Mouse (Mus musculus) CH12.LX (cell line): Measurements from ENCODE around the gene Cfap97d2. TPM values are rescaled to one million over a fixed set of nuclear protein-coding genes. Genes with fewer than 3 reads are reported as not detected.

Experiments used
- DNase-seq: peaks from one replicate; pipeline ENCODE4 v3.0.0-alpha.2; 2013; ENCODE audit errors: extremely low read depth
- H3K27ac ChIP-seq: 2 replicates; pipeline ENCODE4 v1.5.1; 2012; ENCODE audit warnings: low read depth, mild to moderate bottlenecking, control low read depth, moderate library complexity; ENCODE audit not compliant: insufficient read depth
- H3K27me3 ChIP-seq: replicated peaks from 2 replicates; pipeline ENCODE3; 2012; ENCODE audit warnings: inconsistent platforms
- H3K36me3 ChIP-seq, 2 experiments: replicated peaks in 1 of 2; 2 replicates each; pipeline versions ENCODE3 to v1.6.1; 2012; ENCODE audit warnings: inconsistent platforms in 1 of 2, low read length in 1 of 2, mild to moderate bottlenecking in 1 of 2, mixed read lengths in 1 of 2, moderate library complexity in 1 of 2; ENCODE audit not compliant: control insufficient read depth in 1 of 2, insufficient read depth in 1 of 2
- H3K4me1 ChIP-seq, 2 experiments: 2 replicates each; pipeline ENCODE4 v1.6.1; 2012; ENCODE audit warnings: inconsistent platforms in 1 of 2, moderate library complexity in 1 of 2; ENCODE audit not compliant: insufficient read depth in 2 of 2, control insufficient read depth in 1 of 2
- H3K4me2 ChIP-seq: 2 replicates; pipeline ENCODE4 v1.6.1; 2012; ENCODE audit warnings: low read depth, mild to moderate bottlenecking, control low read depth; ENCODE audit not compliant: poor library complexity, insufficient read depth, severe bottlenecking
- H3K4me3 ChIP-seq, 3 experiments: fragments of 150-350 bp in 1 of 3; sonication (generic) in 1 of 3; replicated peaks in 1 of 3; 2 replicates each; pipeline versions ENCODE3 to v1.5.1; 2011 to 2012; ENCODE audit warnings: low read depth in 2 of 3, low read length in 2 of 3, mild to moderate bottlenecking in 2 of 3, moderate library complexity in 2 of 3, control low read depth in 1 of 3, improper control_type of control experiment in 1 of 3, inconsistent platforms in 1 of 3, mixed read lengths in 1 of 3; ENCODE audit not compliant: poor library complexity in 1 of 3
- H3K79me2 ChIP-seq: replicated peaks from 2 replicates; pipeline ENCODE4 v1.6.1; 2012; ENCODE audit warnings: mild to moderate bottlenecking, moderate library complexity; ENCODE audit not compliant: control insufficient read depth, poor library complexity, insufficient read depth, severe bottlenecking; ENCODE audit errors: extremely low read depth
- H3K9ac ChIP-seq: 2 replicates; pipeline ENCODE4 v1.6.1; 2012; ENCODE audit warnings: low read depth, mild to moderate bottlenecking, control low read depth, moderate library complexity; ENCODE audit not compliant: insufficient read depth
- H3K9me3 ChIP-seq: replicated peaks from 2 replicates; pipeline ENCODE3; 2012; ENCODE audit warnings: low read length, inconsistent platforms, mixed read lengths
- BHLHE40 ChIP-seq: IDR thresholded peaks from 2 replicates; pipeline ENCODE4 v1.6.1; 2011; ENCODE audit warnings: mild to moderate bottlenecking, low read depth, low read length, improper control_type of control experiment
- CHD1 ChIP-seq: IDR thresholded peaks from 2 replicates; pipeline ENCODE4 v1.6.1; 2012; ENCODE audit warnings: low read depth, low read length, improper control_type of control experiment, inconsistent platforms
- CTCF ChIP-seq, 2 experiments: IDR thresholded peaks in 1 of 2; conservative IDR thresholded peaks in 1 of 2; 2 replicates each; pipeline ENCODE4 v1.5.1; 2011 to 2012; ENCODE audit warnings: low read depth in 2 of 2, low read length in 2 of 2, improper control_type of control experiment in 1 of 2, inconsistent platforms in 1 of 2, mild to moderate bottlenecking in 1 of 2, moderate library complexity in 1 of 2
- ELF1 ChIP-seq: IDR thresholded peaks from 2 replicates; pipeline ENCODE4 v1.6.1; 2014; ENCODE audit warnings: low read depth, mild to moderate bottlenecking, inconsistent platforms, low read length, improper control_type of control experiment
- HCFC1 ChIP-seq: IDR thresholded peaks from 2 replicates; pipeline ENCODE4 v1.6.1; 2012; ENCODE audit warnings: low read depth, mild to moderate bottlenecking, inconsistent platforms, low read length, improper control_type of control experiment
- IRF4 ChIP-seq: IDR thresholded peaks from 2 replicates; pipeline ENCODE4 v1.6.1; 2014; ENCODE audit warnings: low read depth, mild to moderate bottlenecking, inconsistent platforms, low read length, improper control_type of control experiment
- KAT2A ChIP-seq: IDR thresholded peaks from 2 replicates; pipeline ENCODE4 v1.6.1; 2012; ENCODE audit warnings: low read length, improper control_type of control experiment, inconsistent platforms; ENCODE audit not compliant: insufficient replicate concordance
- MAZ ChIP-seq: IDR thresholded peaks from 2 replicates; pipeline ENCODE4 v1.6.1; 2012; ENCODE audit warnings: low read depth, mild to moderate bottlenecking, inconsistent platforms, low read length, improper control_type of control experiment, moderate library complexity
- MEF2A ChIP-seq: IDR thresholded peaks from 2 replicates; pipeline ENCODE4 v1.6.1; 2014; ENCODE audit warnings: low read depth, mild to moderate bottlenecking, inconsistent platforms, low read length, improper control_type of control experiment, borderline replicate concordance
- MXI1 ChIP-seq: IDR thresholded peaks from 2 replicates; pipeline ENCODE4 v1.6.1; 2011; ENCODE audit warnings: mild to moderate bottlenecking, low read depth, low read length, improper control_type of control experiment
- MYC ChIP-seq: IDR thresholded peaks from 2 replicates; pipeline ENCODE4 v1.6.1; 2011; ENCODE audit warnings: low read depth, mild to moderate bottlenecking, improper control_type of control experiment, low read length
- NRF1 ChIP-seq: IDR thresholded peaks from 2 replicates; pipeline ENCODE4 v1.6.1; 2014; ENCODE audit warnings: low read depth, mild to moderate bottlenecking, inconsistent platforms, low read length, improper control_type of control experiment, moderate library complexity
- PAX5 ChIP-seq: IDR thresholded peaks from 2 replicates; pipeline ENCODE4 v1.6.1; 2012; ENCODE audit warnings: low read length, inconsistent platforms, mixed read lengths
- POLR2A ChIP-seq: IDR thresholded peaks from 2 replicates; pipeline ENCODE4 v1.6.1; 2011; ENCODE audit warnings: low read depth, mild to moderate bottlenecking, improper control_type of control experiment, low read length
- POLR2AphosphoS2 ChIP-seq: IDR thresholded peaks from 2 replicates; pipeline ENCODE4 v1.6.1; 2011; ENCODE audit warnings: low read depth, low read length, improper control_type of control experiment
- RAD21 ChIP-seq: IDR thresholded peaks from 2 replicates; pipeline ENCODE4 v1.6.1; 2011; ENCODE audit warnings: low read depth, mild to moderate bottlenecking, low read length, improper control_type of control experiment, moderate library complexity
- SMC3 ChIP-seq: IDR thresholded peaks from 2 replicates; pipeline ENCODE4 v1.6.1; 2011; ENCODE audit warnings: low read depth, low read length, improper control_type of control experiment
- TBP ChIP-seq: conservative IDR thresholded peaks from 2 replicates; pipeline ENCODE4 v1.6.1; 2011; ENCODE audit warnings: low read depth, low read length, improper control_type of control experiment
- USF2 ChIP-seq: conservative IDR thresholded peaks from 2 replicates; pipeline ENCODE4 v1.6.1; 2011; ENCODE audit warnings: low read depth, low read length, improper control_type of control experiment
- ZMIZ1 ChIP-seq: IDR thresholded peaks from 2 replicates; pipeline ENCODE4 v1.6.1; 2012; ENCODE audit warnings: low read depth, mild to moderate bottlenecking, inconsistent platforms, low read length, improper control_type of control experiment
- dilution Hi-C: fragments of 300-500 bp; cut with MboI; formaldehyde crosslinking; loops from 2 replicates; pipeline ENCODE4 v1.14.3; 2020; ENCODE audit warnings: low sequenced_read_pairs; ENCODE audit not compliant: extremely low pct_unique_long_range_greater_than_20kb, extremely low pct_ligation_motif_present
- in situ Hi-C: fragments of 300-500 bp; cut with MboI; formaldehyde crosslinking; loops from 3 replicates; pipeline ENCODE4 v1.14.3; 2019; ENCODE audit warnings: low sequenced_read_pairs, low pct_ligation_motif_present, low pct_unique_long_range_greater_than_20kb, mixed read lengths
- polyA plus RNA-seq: library from polyadenylated mRNA; unstranded; fragments of >175 nt; gene quantifications from 2 replicates; pipeline ENCODE4 v1.2.1, GENCODE M21; 2012; ENCODE audit warnings: low read depth; ENCODE audit not compliant: insufficient read length
- total RNA-seq, 2 experiments: library from RNA; depleted of rRNA; stranded (reverse); fragments of 300-350 nt in 1 of 2; fragments of >200 nt in 1 of 2; gene quantifications; 2 replicates each; pipeline ENCODE4 v1.2.3; 2012 to 2014

Cfap97d2 gene
- total and polyA plus RNA-seq, 3 experiments: not detected

DNA sequence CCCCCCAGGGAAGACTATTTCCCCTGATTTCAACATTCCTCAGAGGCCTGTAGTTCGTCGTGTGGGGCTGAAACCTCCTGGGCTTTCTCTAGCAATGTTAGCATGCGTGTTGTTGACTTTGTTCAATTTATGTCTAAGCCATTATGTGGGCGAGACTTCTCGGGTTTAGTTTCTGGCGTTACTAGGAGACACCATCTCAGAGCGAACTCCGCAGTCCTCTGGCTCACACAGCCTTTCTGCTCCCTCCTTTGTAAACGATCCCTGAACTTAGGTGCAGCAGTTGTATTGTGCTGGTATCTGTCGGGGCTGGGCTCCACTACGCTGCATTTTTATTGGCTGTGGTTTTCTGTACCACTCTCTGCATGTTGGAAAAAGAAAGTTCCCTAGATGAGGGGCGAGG is 11.0 kb upstream of the Cfap97d2 start:
- in situ Hi-C loops: no loop called here

GRCm38 (mm10) chr8:13695203-13695867 is 10.4 kb upstream of the Cfap97d2 start:
- in situ Hi-C loops: no loop called here
- H3K27me3 ChIP-seq: no peaks in the 10 kb centered on the region

More for the DNA sequence above, 11.0 kb upstream of the Cfap97d2 start:
- dilution Hi-C loops: no loop called here
- H3K4me1 ChIP-seq: peaks cover 3 to 6% of the 10 kb centered on the region in 2 experiments; a peak in 2 of 4 replicates
- no peaks in the 10 kb centered on the region for H3K9me3 ChIP-seq
- no peaks in the 10 kb centered on the region for H3K79me2 ChIP-seq
- no peaks in the 10 kb centered on the region for H3K27me3 ChIP-seq
- no peak overlapping the region for H3K4me2 ChIP-seq
- H3K4me3 ChIP-seq: no peak overlapping the region
- H3K27ac ChIP-seq: no peak overlapping the region
- no peak for TF ChIP-seq CHD1
- no peak for DNase-seq
- H3K36me3 ChIP-seq: no peaks in the 10 kb centered on the region
- H3K9ac ChIP-seq: no peak overlapping the region

DNA sequence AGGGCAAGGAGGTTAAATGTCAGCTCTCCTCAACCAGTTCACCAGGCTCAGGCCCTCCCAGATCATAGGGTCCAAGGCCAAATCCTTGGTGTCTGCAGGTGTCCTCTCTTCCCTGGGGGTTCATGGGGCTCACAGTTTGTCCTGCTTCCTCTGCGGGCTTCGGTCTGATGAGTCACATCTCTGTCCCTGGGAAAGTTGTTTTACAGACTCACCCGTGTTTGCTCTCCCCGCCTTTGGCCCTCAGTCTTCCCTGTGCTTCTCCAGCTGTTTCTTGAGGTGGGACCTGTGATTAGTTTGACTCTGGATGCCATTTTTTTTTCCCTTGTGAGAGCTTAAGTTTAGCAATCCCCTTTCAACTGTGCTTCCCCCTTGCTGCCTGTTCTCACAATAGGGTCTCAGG is 9.5 kb upstream of the Cfap97d2 start:
- no peak overlapping the region for H3K4me2 ChIP-seq
- H3K4me3 ChIP-seq: no peak overlapping the region
- no peak for DNase-seq

More at GRCm38 (mm10) chr8:13695203-13695867, 10.4 kb upstream of the Cfap97d2 start:
- no peak overlapping the region for H3K4me2 ChIP-seq
- dilution Hi-C loops: no loop called here
- TF ChIP-seq ZMIZ1 (no peak), USF2 (no peak), HCFC1 (no peak), PAX5 (no peak), MYC (no peak), ELF1 (no peak), POLR2A (no peak), IRF4 (no peak), MXI1 (no peak), CTCF (conservative IDR thresholded peaks at IDR 0.05 in 1 of 2, IDR thresholded peaks at IDR 0.05 in 1 of 2; ENCODE audit: low read depth in 2 of 2, low read length in 2 of 2) (no peak), BHLHE40 (no peak), MAZ (no peak), POLR2AphosphoS2 (no peak), SMC3 (no peak), RAD21 (no peak), KAT2A (no peak), MEF2A (no peak), TBP (no peak)
- no peak overlapping the region for H3K4me3 ChIP-seq
- no peak overlapping the region for H3K27ac ChIP-seq
- no peak overlapping the region for H3K9ac ChIP-seq
- no peaks in the 10 kb centered on the region for H3K9me3 ChIP-seq
- H3K4me1 ChIP-seq: peaks cover 3 to 6% of the 10 kb centered on the region in 2 experiments; a peak in 2 of 4 replicates
- H3K36me3 ChIP-seq: no peaks in the 10 kb centered on the region
- no peaks in the 10 kb centered on the region for H3K79me2 ChIP-seq
- DNase-seq: no peak

More for the DNA sequence above, 9.5 kb upstream of the Cfap97d2 start:
- in situ Hi-C loops: no loop called here
- TF ChIP-seq MAZ: no peak
- no peak for TF ChIP-seq TBP
- no peak for TF ChIP-seq CHD1
- no peak for TF ChIP-seq NRF1
- no peak for TF ChIP-seq POLR2AphosphoS2
- no peak for TF ChIP-seq MXI1
- TF ChIP-seq, all 38 proteins: peak for 0
- H3K4me1 ChIP-seq: peaks cover 3 to 6% of the 10 kb centered on the region in 2 experiments; a peak in 2 of 4 replicates
- H3K27me3 ChIP-seq: no peaks in the 10 kb centered on the region
- dilution Hi-C loops: no loop called here
- H3K79me2 ChIP-seq: no peaks in the 10 kb centered on the region
- no peak overlapping the region for H3K9ac ChIP-seq
- no peaks in the 10 kb centered on the region for H3K9me3 ChIP-seq
- no peak overlapping the region for H3K27ac ChIP-seq
- no peaks in the 10 kb centered on the region for H3K36me3 ChIP-seq
